Mouse (Mus musculus): ENCODE data around the gene Wipi1. TPM values are rescaled to one million over a fixed set of nuclear protein-coding genes. Genes with fewer than 3 reads are reported as not detected.
"Not testable (repeated sequence)": the region's sequence is repeated elsewhere in the genome, so short reads cannot be mapped to it uniquely, and the experiment has no call there.

Gene Wipi1
- polyA plus RNA-seq, 1 experiment from 2014 or later = 35.5 TPM

DNA sequence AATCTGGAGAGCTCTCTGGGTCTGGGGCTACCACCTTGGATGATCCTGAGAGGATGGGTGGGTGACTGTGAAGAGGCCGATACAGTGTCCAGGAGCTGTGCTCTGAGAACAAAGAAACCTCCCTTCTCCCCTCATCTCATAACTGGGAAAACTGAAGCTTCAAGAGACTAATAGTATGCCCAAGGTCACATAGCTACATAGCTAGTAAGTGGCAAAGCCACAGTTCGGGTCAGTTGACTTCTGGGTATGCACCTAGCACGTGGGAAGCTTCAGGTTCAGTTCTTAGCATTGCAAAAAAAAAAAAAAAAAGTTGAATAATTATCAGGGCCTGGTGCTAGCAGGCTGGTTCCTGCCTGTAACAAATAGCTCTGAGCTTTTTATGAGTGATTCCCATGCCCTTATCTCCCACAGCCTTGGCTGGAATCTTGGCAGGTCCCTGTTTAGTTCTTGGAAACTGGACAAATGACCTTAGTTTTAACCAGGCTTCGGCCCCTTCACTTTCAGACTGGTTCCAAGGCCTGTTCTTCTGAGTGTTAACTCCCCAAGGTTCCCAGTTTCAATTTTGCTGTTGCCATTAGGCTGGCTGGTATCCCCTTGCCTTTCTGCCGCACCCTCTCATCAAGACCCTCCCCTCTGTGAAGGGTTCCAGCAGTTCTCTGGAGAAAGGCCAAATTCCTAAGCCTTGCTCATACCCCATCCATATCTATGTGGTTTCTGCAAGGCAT, 29.9 kb upstream of the Wipi1 start:
- H3K27ac ChIP-seq = no peak overlapping the region
- no peaks in the 10 kb centered on the region for H3K4me1 ChIP-seq
- 73% methylated on average over 5 of the region's 5 CpGs for WGBS
- no peak overlapping the region for H3K4me2 ChIP-seq
- no peaks in the 10 kb centered on the region for H3K9me3 ChIP-seq (replicated peaks)
- no peak overlapping the region for H3K4me3 ChIP-seq (replicated peaks)
- no peaks in the 10 kb centered on the region for H3K36me3 ChIP-seq
- ATAC-seq (replicated peaks; ENCODE audit: low FRiP score) = no peak
- no peaks in the 10 kb centered on the region for H3K27me3 ChIP-seq
- H3K9ac ChIP-seq = no peak overlapping the region

- H3K36me3 ChIP-seq = no peaks in the 10 kb centered on the region
- no peak for ATAC-seq (replicated peaks; ENCODE audit: low FRiP score)
- H3K4me1 ChIP-seq = peaks cover 12% of the 10 kb centered on the region
- H3K27me3 ChIP-seq = no peaks in the 10 kb centered on the region
- H3K9ac ChIP-seq = no peak overlapping the region
- H3K27ac ChIP-seq = no peak overlapping the region
- 58% methylated on average over 6 of the region's 6 CpGs for WGBS
- H3K4me3 ChIP-seq (replicated peaks) = no peak overlapping the region
- no peak overlapping the region for H3K4me2 ChIP-seq
- no peaks in the 10 kb centered on the region for H3K9me3 ChIP-seq (replicated peaks)
Measured at GRCm38 (mm10) chr11:109635871-109636395, 24.2 kb upstream of the Wipi1 start.

DNA sequence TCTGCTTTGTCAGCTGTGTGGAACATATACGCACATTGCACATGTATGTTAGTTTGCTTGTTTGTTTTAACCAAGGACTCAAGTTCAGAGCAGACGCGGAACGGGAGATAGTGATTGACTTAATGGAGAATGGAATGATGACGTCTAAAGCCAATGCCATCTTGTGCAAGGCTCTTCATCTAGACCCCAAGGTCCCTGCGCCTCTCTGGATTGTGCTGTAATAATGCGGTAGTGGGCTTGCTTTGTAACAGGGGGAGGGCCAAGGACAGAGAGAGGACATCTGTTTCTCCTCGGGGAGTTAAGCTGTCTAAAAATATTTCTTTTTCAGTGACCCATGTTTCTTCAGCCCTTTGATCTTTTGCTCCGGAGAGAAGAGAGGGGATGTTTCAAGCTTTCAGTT, 23.2 kb upstream of the Wipi1 start:
- WGBS = 49% methylated on average over 9 of the region's 9 CpGs
- ATAC-seq (replicated peaks; ENCODE audit: low FRiP score) = no peak
- H3K4me1 ChIP-seq = peaks cover 12% of the 10 kb centered on the region

DNA sequence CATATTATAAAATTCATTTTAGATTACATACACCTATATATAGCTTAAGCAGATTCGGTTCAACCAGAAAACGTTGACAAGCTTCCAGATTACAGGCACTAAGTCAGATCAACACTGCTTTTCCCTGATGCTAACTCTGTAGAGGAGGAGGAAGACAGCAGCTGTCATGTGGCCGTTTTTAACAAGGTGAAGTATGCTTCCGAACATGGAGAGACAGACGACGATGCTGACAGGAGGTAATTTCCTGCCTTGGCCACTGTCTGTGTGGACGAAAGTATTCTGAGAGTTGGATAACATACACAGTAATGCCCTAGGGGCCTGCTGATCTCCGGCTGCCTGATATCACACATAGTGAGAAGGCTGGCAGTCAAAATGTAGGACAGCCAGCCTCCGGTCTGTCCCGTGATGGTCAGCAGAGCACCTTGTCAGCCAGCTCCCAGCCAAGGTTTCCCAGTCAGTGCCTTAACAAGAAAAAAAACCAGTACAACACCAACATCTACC, 17.3 kb upstream of the Wipi1 start:
- no peaks in the 10 kb centered on the region for H3K4me1 ChIP-seq
- no peak for ATAC-seq (replicated peaks; ENCODE audit: low FRiP score)
- no peak overlapping the region for H3K9ac ChIP-seq
- H3K9me3 ChIP-seq (replicated peaks) = no peaks in the 10 kb centered on the region; the same call in 1 of the 2 replicates
- no peak overlapping the region for H3K27ac ChIP-seq
- H3K27me3 ChIP-seq = no peaks in the 10 kb centered on the region
- H3K4me2 ChIP-seq = no peak overlapping the region
- H3K4me3 ChIP-seq (replicated peaks) = no peak overlapping the region
- WGBS = 48% methylated on average over 10 of the region's 10 CpGs
- H3K36me3 ChIP-seq = no peaks in the 10 kb centered on the region

More for the DNA sequence above, 23.2 kb upstream of the Wipi1 start:
- Histone ChIP-seq H3K9me3 (replicated peaks) (no peaks in the 10 kb centered on the region), H3K27me3 (no peaks in the 10 kb centered on the region), H3K4me2 (no peak overlapping the region), H3K27ac (no peak overlapping the region), H3K36me3 (no peaks in the 10 kb centered on the region), H3K4me3 (replicated peaks) (no peak overlapping the region), H3K9ac (no peak overlapping the region)

GRCm38 (mm10) chr11:109628099-109628498, 16.3 kb upstream of the Wipi1 start:
- peaks cover 2% of the 10 kb centered on the region for H3K4me1 ChIP-seq
- H3K27ac ChIP-seq = no peak overlapping the region
- no peaks in the 10 kb centered on the region for H3K36me3 ChIP-seq
- no peaks in the 10 kb centered on the region; the same call in 1 of the 2 replicates for H3K9me3 ChIP-seq (replicated peaks)
- no peak for ATAC-seq (replicated peaks; ENCODE audit: low FRiP score)
- no peak overlapping the region for H3K4me3 ChIP-seq (replicated peaks)
- no peak overlapping the region for H3K9ac ChIP-seq
- H3K4me2 ChIP-seq = no peak overlapping the region
- 89% methylated on average over 3 of the region's 3 CpGs for WGBS
- H3K27me3 ChIP-seq = no peaks in the 10 kb centered on the region

- no peaks in the 10 kb centered on the region; the same call in 1 of the 2 replicates for H3K9me3 ChIP-seq (replicated peaks)
- H3K36me3 ChIP-seq = no peaks in the 10 kb centered on the region
- ATAC-seq (replicated peaks; ENCODE audit: low FRiP score) = no peak
- H3K9ac ChIP-seq = no peak overlapping the region
- WGBS = 92% methylated on average over 4 of the region's 4 CpGs
- H3K27ac ChIP-seq = no peak overlapping the region
- H3K4me3 ChIP-seq (replicated peaks) = no peak overlapping the region
- peaks cover 6% of the 10 kb centered on the region for H3K4me1 ChIP-seq
- no peaks in the 10 kb centered on the region for H3K27me3 ChIP-seq
- H3K4me2 ChIP-seq = no peak overlapping the region
Measured at GRCm38 (mm10) chr11:109627648-109628047, 15.9 kb upstream of the Wipi1 start.

- no peaks in the 10 kb centered on the region for H3K27me3 ChIP-seq
- no peaks in the 10 kb centered on the region for H3K36me3 ChIP-seq
- no peak for ATAC-seq (replicated peaks; ENCODE audit: low FRiP score)
- 85% methylated on average over 7 of the region's 7 CpGs for WGBS
- no peak overlapping the region for H3K4me3 ChIP-seq (replicated peaks)
- peaks cover 15% of the 10 kb centered on the region for H3K4me1 ChIP-seq
- H3K9ac ChIP-seq = no peak overlapping the region
- H3K27ac ChIP-seq = peak overlapping the region; percentile 41; the same call in 1 of the 2 replicates
- 0 out of 2 replicates have a peak overlapping the region, but pooled peaks have one; percentile 56 for H3K4me2 ChIP-seq
- no peaks in the 10 kb centered on the region; the same call in 1 of the 2 replicates for H3K9me3 ChIP-seq (replicated peaks)
Measured at GRCm38 (mm10) chr11:109623238-109623637, 11.5 kb upstream of the Wipi1 start.

DNA sequence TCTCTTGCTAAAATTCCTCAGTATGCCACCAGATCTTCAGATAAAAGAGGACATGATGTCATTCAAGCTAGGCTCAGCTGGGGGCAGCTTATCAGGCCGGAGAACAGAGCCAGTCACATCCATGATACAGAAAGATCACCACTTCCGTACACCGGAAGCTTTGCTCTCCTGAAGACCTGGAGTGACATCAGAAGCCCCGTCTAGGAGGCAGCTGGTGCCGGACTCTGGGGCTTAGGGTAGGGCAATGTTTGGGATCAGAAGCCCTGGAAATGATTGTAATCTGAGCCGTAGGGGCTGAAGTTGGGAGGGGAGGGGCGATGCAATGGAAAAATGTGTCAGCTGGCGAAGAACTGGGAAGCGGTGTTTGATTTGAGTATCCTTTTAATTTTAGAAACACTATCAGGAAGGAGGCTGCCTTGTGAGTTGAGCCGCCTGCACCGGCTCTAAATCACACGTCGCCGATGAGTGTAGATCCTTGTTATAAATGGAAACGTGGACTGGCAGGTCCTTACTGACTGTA, 10.8 kb upstream of the Wipi1 start:
- no peaks in the 10 kb centered on the region for H3K27me3 ChIP-seq
- peak overlapping the region; percentile 41; the same call in 1 of the 2 replicates for H3K27ac ChIP-seq
- WGBS = 7% methylated on average over 15 of the region's 15 CpGs
- peak overlapping the region; percentile 56 for H3K4me2 ChIP-seq
- H3K4me3 ChIP-seq (replicated peaks) = peak overlapping the region; percentile 23
- no peaks in the 10 kb centered on the region for H3K36me3 ChIP-seq
- no peaks in the 10 kb centered on the region; the same call in 1 of the 2 replicates for H3K9me3 ChIP-seq (replicated peaks)
- H3K9ac ChIP-seq = 0 out of 2 replicates have a peak overlapping the region, but pooled peaks have one; percentile 10
- peak; percentile 70; the same call in 1 of the 2 replicates for ATAC-seq (replicated peaks; ENCODE audit: low FRiP score)
- H3K4me1 ChIP-seq = peaks cover 15% of the 10 kb centered on the region

GRCm38 (mm10) chr11:109621183-109621582, 9.4 kb upstream of the Wipi1 start:
- Histone ChIP-seq H3K27me3 (no peaks in the 10 kb centered on the region), H3K4me1 (peaks cover 20% of the 10 kb centered on the region), H3K9me3 (replicated peaks) (no peaks in the 10 kb centered on the region; the same call in 1 of the 2 replicates), H3K27ac (no peak overlapping the region), H3K4me3 (replicated peaks) (no peak overlapping the region), H3K9ac (no peak overlapping the region), H3K36me3 (no peaks in the 10 kb centered on the region), H3K4me2 (no peak overlapping the region)
- no peak for ATAC-seq (replicated peaks; ENCODE audit: low FRiP score)
- 13% methylated on average over 2 of the region's 2 CpGs for WGBS

DNA sequence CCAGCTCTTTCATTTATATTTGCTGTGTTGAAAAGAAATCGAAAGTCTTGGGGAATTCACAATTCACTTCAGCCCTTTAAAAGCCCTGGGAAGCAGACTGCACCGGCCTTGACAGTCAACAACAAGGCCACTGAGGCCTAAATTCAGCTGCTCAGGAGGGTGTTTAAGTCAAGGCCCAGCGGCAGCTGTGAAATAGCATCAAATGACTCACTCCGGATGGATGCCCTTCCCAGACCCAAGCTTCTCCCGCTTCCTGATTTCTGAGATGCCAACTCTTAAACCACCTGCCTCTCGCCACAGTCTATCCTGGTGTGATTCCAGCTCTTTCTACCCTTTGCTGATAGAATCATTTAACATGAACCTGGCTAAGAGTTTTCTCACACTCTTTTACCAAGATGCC, 8.6 kb upstream of the Wipi1 start:
- H3K4me2 ChIP-seq = no peak overlapping the region
- H3K36me3 ChIP-seq = no peaks in the 10 kb centered on the region
- no peak for ATAC-seq (replicated peaks; ENCODE audit: low FRiP score)
- H3K4me3 ChIP-seq (replicated peaks) = no peak overlapping the region
- no peak overlapping the region for H3K9ac ChIP-seq
- H3K4me1 ChIP-seq = peaks cover 20% of the 10 kb centered on the region
- no peaks in the 10 kb centered on the region for H3K27me3 ChIP-seq
- H3K27ac ChIP-seq = no peak overlapping the region
- WGBS = 68% methylated on average over 6 of the region's 6 CpGs
- H3K9me3 ChIP-seq (replicated peaks) = no peaks in the 10 kb centered on the region

DNA sequence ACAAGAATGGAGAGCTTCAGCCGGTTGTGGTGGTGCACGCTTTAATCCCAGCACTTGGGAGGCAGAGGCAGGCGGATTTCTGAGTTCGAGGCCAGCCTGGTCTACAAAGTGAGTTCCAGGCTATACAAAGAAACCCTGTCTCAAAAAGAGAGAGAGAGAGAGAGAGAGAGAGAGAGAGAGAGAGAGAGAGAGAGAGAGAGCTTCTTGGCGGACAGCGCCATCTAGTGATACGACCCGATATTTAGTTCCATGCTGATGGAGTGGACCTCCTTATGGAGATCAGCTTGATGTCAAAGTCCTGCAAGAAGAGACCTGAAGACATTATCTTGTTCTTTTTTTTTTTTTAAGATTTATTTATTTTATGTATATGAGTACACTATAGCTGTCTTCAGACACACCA, 7.3 kb upstream of the Wipi1 start:
- ATAC-seq (replicated peaks; ENCODE audit: low FRiP score); H3K27ac ChIP-seq; H3K36me3 ChIP-seq; H3K4me3 ChIP-seq (replicated peaks); H3K4me2 ChIP-seq; H3K27me3 ChIP-seq; H3K9me3 ChIP-seq (replicated peaks); H3K9ac ChIP-seq: not testable (repeated sequence)
- peaks cover 20% of the 10 kb centered on the region for H3K4me1 ChIP-seq
- WGBS = 38% methylated on average over 8 of the region's 8 CpGs

GRCm38 (mm10) chr11:109616766-109617165, 5.0 kb upstream of the Wipi1 start:
- Histone ChIP-seq H3K4me2 (no peak overlapping the region), H3K4me1 (peaks cover 14% of the 10 kb centered on the region), H3K27ac (peak overlapping the region; percentile 24; the same call in 1 of the 2 replicates), H3K9me3 (replicated peaks) (no peaks in the 10 kb centered on the region), H3K36me3 (no peaks in the 10 kb centered on the region), H3K9ac (no peak overlapping the region), H3K4me3 (replicated peaks) (no peak overlapping the region), H3K27me3 (no peaks in the 10 kb centered on the region)
- 50% methylated on average over 4 of the region's 4 CpGs for WGBS
- ATAC-seq (replicated peaks; ENCODE audit: low FRiP score) = no peak

All from kidney, embryonic 15.5 days (tissue).